Mouse (Mus musculus) layer of hippocampus, adult 2 months (tissue): ENCODE measurements at regions not wholly inside any gene's neighbourhood (a gene's known extent, or its start where the extent isn't known, plus 50 kb on each side); places are given as distances from the start of the nearest gene placed in this dataset.

Source experiments
- DNase-seq, 2 experiments: peaks; one replicate each; pipeline ENCODE4 v3.0.0; 2022; ENCODE audit warnings: low spot score in 2 of 2
- H3K27ac ChIP-seq: fragments of 200-600 bp; 2 replicates; pipeline ENCODE4 v1.8.1; 2022
- H3K4me3 ChIP-seq: fragments of 200-600 bp; 2 replicates; pipeline ENCODE4 v1.8.1; 2022; ENCODE audit warnings: mild to moderate bottlenecking
- CTCF ChIP-seq: fragments of 200-600 bp; conservative IDR thresholded peaks from 2 replicates; pipeline ENCODE4 v1.8.1; 2022; ENCODE audit warnings: antibody characterized with exemption, mild to moderate bottlenecking, moderate library complexity

DNA sequence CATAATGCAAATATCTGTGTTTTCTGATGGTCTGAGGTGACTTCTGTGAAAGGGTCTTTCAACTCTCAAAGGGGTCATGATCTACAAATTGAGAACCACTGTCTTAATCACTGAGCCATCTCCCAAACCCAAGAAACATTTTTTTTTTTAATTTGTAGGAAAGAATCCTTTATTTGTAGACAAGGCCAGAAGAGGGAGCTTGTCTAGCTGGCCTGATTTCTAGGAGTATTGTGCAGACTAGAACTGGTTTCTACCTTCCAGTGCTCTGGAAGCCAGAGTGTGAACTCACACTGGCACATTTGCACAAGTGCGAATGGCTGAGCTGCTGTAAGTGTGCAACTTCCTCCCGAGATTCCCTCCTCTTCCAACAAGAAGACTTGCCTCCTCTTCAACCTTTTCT is 148.1 kb upstream of the Ncam1 start:
- H3K4me3 ChIP-seq, result no peak overlapping the region
- peak; percentile 67 for TF ChIP-seq CTCF
- no peak overlapping the region for H3K27ac ChIP-seq
- no peak for DNase-seq

DNA sequence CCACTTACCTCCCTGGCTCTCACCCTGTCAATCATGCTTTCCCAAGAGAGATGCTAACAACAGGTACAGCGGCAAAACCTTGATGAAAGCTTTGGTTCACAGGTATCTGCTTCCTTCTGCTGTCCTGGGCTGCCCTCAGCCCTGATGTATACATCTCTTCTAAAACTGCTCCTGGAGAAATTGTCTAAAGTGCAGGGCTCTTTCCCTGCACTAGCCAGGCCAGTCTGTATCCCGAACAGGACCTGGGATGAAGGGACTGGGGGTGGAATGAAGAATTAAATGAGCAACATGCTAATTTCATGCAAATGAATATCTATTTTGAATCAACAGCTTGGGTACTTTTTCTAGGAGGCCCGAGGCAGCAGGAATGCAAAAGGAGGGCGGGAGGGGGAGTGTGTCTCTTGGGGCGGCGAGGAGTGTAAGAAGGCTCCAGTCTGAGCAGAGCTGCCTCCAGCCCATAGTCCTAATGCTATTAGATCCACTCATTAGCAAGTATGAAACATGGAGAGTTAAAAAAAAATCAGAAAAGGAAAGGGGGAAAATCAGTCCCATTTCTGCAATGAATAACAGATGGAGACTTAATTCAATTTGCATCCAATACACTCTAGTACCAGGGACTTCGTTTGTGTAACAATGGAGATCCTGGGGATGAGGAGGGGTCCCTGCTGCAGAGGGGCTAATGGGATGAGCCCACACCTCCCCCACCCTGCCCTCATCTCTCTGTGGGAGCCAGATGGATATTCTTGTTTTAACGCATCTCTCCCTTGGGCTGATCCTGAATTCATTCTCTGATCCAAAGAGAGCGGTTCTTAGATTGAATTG is 137.0 kb upstream of the Ncam1 start:
- peak in 1 of 2 experiments; percentile 29 for DNase-seq
- no peak for TF ChIP-seq CTCF
- H3K27ac ChIP-seq, result peak overlapping the region; percentile 32; the same call in 1 of the 2 replicates
- H3K4me3 ChIP-seq, result no peak overlapping the region

DNA sequence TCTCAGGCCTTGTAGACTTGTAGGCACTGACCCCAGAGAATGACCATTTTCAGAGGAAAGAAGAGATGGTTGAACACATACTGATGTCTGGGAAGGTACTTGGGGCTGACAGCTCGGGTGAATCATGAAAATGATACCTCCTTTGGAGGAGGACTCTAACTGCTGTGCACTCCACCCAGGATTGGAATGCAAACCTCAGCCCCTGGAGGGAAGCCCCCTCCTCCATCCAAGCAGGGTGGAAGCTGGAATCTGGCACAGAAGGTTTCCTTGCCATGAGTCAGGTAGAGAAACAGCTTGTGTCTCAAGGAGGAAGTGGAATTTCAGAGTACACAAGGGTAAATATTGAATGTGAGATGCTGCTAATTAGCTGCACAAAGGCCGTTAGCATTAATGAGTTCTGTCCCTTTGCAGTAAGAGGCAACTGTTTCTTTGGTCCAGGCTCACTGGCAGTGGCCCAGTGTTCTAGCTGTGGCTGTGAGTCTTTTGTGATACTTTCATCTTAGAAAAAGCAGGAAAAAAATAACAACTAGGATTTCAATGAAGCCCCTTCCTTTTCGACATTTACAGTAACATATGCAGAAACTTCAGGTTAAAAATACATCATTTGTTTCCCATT is 129.4 kb upstream of the Ncam1 start:
- no peak for TF ChIP-seq CTCF
- Histone ChIP-seq H3K4me3 (no peak overlapping the region), H3K27ac (no peak overlapping the region)
- peak in 1 of 2 experiments; percentile 26 for DNase-seq

DNA sequence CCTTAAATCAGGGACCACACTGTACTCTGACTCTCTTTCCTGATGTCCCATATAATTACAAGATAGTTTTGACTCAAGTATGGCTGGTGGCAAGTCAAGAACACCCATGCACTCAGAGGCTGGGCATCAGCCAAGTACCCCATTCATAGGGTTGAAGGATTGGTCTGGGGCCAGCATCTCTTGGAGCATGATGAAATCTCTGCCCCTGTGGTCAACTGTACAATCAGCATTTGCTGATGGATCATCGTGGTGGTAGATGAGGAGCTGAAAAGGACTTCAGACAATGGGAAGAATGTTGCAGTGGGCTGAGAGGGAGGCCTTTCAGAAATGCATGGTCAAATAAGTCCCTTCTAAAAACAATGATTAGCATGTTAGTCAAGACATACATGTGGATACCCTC is 128.6 kb upstream of the Ncam1 start:
- no peak overlapping the region for H3K27ac ChIP-seq
- TF ChIP-seq CTCF, result no peak
- no peak for DNase-seq
- H3K4me3 ChIP-seq, result no peak overlapping the region

DNA sequence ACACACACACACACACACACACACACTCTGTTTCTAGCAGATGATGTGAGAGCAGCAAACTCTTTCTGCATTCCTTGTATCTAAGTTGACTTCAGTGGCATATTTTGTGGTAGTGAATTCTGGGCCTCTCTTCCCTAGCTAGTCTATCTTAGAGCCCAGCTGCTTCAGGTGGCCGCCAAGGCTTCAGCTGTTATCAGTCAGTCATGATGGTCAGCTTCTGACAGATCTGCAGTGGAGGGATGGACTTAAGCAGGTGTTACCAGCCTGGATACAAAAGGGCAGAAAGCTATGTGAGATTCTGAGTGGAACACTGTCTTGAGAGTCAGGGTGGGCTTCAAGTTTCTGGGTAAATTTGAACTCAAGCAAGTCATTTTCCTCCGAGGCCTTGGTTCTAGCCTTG is 127.1 kb upstream of the Ncam1 start:
- DNase-seq, result no peak
- no peak for TF ChIP-seq CTCF
- H3K4me3 ChIP-seq, result no peak overlapping the region
- H3K27ac ChIP-seq, result no peak overlapping the region

DNA sequence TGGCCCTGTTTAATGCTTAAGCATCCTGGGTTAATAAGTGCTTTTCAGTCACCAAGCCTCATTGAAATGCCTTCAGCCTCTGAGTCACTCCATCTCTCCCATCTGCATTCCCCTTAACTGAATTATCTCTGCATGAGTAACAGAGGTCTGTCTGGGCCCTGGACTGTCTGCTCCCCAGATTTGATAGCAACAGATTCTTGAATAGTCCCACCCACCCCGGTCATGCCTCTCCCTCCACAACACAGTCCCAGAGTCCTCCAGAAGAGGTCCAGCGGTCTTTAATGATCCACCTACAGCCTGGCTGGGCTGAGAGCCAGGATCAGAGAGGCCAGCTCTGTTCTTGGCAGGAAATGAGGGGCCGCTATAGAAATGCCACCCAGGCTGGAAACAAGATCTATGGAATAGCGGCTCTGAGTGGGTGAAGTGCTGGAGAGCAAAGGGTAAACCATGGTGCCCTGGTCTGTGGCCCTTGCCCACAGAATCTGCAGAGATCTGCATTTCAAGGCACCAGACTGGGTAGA is 125.3 kb upstream of the Ncam1 start:
- Histone ChIP-seq H3K27ac (no peak overlapping the region), H3K4me3 (no peak overlapping the region)
- TF ChIP-seq CTCF, result no peak
- DNase-seq, result no peak

DNA sequence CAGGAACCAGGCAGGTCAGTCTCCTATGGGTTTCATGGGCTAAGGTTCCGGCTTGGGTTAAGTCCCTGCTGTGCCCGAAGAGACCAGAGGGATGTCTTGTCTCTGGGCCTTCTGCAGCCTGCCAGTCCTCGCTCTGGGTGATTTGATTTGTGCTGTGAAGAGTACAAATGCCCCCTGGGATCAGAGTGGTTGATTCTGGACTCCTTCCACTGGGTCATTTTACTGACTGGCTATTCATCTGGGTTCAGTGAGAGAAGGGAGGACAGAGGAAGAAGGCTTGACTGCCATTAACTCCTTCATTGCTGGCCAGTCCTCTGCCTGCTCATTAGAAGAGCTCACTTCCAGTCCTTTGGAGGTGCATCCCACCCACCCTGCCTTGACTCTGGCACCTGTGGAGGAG is 124.0 kb upstream of the Ncam1 start:
- TF ChIP-seq CTCF, result no peak
- no peak overlapping the region for H3K4me3 ChIP-seq
- H3K27ac ChIP-seq, result no peak overlapping the region
- DNase-seq, result no peak

DNA sequence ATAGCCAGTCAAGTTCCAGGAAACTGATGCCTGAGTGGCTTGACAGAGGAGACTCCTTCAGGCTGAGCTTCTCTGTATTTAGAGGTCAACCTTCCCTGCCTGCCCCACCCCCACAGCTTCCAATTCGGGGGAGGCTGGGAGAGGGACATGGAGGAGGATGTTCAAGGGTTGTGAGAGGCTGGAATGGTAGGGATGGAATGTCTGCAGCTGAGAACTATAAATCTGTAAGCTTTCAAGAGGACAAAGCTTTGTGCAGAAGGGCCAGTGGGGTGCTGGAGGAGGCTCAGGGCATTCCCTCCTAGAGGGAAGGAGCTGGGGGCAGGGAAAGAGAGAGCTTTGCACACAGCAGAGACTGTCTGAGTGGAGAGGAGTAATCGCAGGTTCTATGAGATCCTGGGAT is 123.4 kb upstream of the Ncam1 start:
- TF ChIP-seq CTCF, result no peak
- DNase-seq, result no peak
- Histone ChIP-seq H3K27ac (no peak overlapping the region), H3K4me3 (no peak overlapping the region)

DNA sequence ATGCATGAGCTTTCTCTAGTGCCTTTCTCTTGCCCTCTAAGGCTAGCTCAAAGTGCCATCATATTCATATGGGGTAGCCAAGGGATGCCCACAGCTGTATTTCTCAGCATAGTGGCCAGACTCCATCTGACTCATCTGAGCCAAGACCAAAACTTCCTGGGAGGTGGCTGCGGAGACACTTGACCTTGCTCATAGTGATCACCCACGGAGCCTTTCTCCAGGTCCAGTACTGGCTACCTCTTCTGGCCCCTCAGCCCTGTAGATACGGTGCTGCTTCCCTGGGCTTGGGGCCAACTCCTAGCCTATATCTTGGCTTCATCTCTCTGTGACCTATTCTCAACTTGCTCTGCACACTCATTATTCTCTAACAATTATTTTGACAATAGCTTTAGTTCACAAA is 122.6 kb upstream of the Ncam1 start:
- no peak for TF ChIP-seq CTCF
- Histone ChIP-seq H3K4me3 (no peak overlapping the region), H3K27ac (no peak overlapping the region)
- DNase-seq, result no peak

DNA sequence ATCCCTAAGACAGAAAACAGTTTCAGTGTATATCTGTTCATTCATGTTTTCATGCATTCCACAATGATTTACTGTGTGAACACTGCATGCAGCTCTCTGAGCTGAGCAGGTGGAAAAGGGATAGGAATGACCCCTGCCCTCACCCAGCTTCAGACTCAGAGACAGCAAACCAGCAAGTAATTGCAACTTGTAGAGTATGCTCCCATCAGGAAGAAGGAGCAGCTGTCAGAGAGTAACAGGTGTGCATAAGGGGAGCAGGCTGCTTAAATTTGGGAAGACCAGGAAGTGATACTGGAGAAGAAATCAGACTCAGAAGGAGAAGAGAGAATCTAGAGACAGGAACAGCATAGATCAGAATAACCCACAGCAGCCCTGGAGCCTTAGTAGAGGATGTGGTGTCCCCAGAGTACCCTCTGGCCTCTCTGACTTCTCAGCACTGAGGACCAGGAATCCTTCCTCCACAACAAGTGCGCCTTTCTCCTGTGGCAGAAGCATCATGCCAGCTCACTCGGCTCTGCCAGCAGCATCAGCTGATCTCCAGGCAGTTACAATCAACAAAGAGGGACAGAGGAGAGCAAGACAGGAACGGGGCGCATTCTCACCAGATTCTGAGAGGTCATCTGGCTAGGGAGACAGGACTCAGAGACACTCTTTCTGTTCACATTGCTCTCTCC is 116.5 kb upstream of the Ncam1 start:
- TF ChIP-seq CTCF, result no peak
- Histone ChIP-seq H3K4me3 (no peak overlapping the region), H3K27ac (peak overlapping the region; percentile 75)
- peak; percentile 35 to 67 for DNase-seq

DNA sequence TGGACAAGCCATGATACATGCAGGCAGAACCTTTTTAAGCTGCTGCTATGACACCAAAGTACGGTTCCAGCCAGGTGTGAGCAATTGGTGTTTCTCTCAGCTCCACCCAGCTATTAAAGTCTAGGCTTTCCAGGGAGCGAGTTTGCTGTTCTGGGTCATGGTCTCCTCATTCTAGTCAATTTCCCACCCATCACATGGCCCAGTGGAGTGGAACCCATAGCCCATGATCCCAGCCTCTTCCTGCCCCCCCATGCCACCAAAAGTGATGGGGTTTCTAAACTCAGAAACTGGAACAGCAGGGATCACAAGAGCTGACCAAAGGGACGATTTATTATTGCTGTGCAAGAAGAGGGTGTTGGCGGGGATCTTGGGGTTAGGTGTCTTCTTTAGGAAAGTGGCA is 115.0 kb upstream of the Ncam1 start:
- no peak for DNase-seq
- no peak overlapping the region for H3K4me3 ChIP-seq
- no peak overlapping the region for H3K27ac ChIP-seq
- TF ChIP-seq CTCF, result no peak

DNA sequence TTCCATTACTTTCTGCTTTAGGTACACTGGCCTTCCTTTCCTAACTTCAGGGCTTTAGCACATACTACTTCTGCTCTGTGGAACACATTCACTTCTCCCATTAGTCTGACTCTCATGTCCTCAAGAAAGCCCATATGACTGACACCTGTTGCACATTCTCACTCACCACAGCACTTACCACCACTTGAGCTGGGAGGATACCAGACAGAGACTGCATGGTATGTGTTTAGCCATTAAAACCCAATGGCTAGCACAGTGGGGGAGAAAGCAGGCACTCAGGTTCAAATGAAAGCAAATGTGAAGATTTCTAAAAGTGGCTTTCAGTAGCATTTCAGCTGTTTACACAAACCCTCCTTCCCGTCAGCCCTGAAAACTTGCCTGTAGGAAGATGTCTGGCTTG is 113.6 kb upstream of the Ncam1 start:
- TF ChIP-seq CTCF, result no peak
- no peak overlapping the region for H3K27ac ChIP-seq
- DNase-seq, result no peak
- no peak overlapping the region for H3K4me3 ChIP-seq

DNA sequence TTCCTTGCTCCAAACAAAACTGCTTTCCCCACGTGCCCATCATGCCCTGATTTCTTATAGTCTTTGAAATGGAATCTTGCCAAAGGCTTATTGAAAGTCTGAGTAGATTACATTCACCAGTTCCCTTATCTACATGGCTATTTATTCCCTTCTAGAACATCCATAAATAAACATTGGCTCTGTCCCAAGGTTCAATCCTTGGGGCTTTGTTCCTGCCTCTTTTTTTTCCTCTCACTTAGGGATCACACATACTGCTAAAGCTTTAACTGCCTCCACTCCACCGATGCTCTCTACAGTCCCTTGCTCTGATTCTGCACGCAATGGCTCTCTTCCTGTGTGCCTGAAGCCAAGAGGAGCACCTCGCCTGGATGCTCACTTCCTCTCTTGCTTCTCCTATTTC is 107.6 kb upstream of the Ncam1 start:
- TF ChIP-seq CTCF, result no peak
- no peak for DNase-seq
- Histone ChIP-seq H3K27ac (no peak overlapping the region), H3K4me3 (no peak overlapping the region)
